Comparison of ENCODE assay signal across 10 mouse cellular contexts in the genomic region with DNA sequence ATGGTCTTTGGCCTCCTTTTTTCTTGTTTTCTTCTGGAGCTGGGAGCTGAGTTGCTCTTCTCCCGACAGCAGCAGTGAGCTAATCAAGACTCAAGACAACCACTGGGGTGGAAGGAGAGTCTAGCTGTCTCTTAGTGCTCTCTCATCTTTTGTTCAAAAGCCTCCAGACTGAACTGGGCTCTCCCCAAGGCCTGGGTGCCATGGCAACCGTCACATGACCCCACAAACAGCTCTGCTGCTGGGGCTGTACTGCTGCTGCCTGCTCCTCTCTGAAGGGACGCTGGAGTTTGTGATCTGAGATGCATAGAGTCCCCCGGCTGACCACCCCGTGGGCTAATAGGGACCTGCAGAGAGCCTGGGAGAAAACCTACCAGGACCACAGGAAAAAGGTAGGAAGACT. TPM values are rescaled to one million over a fixed set of nuclear protein-coding genes. Genes with fewer than 3 reads are reported as not detected.
DNase-seq lines count a peak whose midpoint lies in the region; TF ChIP-seq lines count a peak whose summit lies in the region.
"Had no signal": no experiment of that assay in that cellular context is flagged by ENCODE, and none has a peak within 500 bp of the region (broad histone marks: within the 10 kb centered on the region; RNA-seq: fewer than 3 reads in every experiment).

A gene (plus strand): TSS at position 222 of the 400 bp plus-strand sequence.

- 0 out of 2 replicates have a peak, but pooled peaks have one; percentile 12 for TF ChIP-seq CTCF in layer of hippocampus, adult 2 months (conservative IDR thresholded peaks at IDR 0.05)

- DNase-seq in spleen, postnatal 36 days (ENCODE audit: low spot score in 2 of 2): peak; percentile 40 to 52
- DNase-seq in spleen, postnatal 14 days (ENCODE audit: low spot score in 2 of 2): no peak
- peak; percentile 84 to 87 for DNase-seq in adrenal gland, postnatal 36 days
- DNase-seq in frontal cortex, postnatal 10 days (ENCODE audit: low spot score in 2 of 2): peak; percentile 44 to 69
- peak; percentile 73 to 74 for DNase-seq in layer of hippocampus, adult 2 months (ENCODE audit: low spot score in 2 of 2)
- DNase-seq in mesoderm, embryonic 11.5 days (ENCODE audit: low read depth, low spot score): peak; percentile 85
- DNase-seq in right cerebral cortex, postnatal 25 days: peak; percentile 67
- DNase-seq in urinary bladder, adult 2 months (ENCODE audit: low spot score): no peak

- H3K27ac ChIP-seq in layer of hippocampus, adult 2 months: peak within 1 kb of the TSS; percentile 74
- H3K27ac ChIP-seq: embryonic facial prominence, embryonic 13.5 days; macrophage had no signal

- H3K4me3 ChIP-seq in layer of hippocampus, adult 2 months: peak within 1 kb of the TSS; percentile 40
- H3K4me3 ChIP-seq: embryonic facial prominence, embryonic 13.5 days had no signal

RNA-seq across cellular contexts. Expression of the gene that starts here (rescaled TPM):
- total RNA-seq in adrenal gland, postnatal 36 days (2021): under 1 TPM in 1 of 2 experiments, not detected in 1; 0.20 TPM
- total RNA-seq in layer of hippocampus, adult 2 months (2021): 1 to 10 TPM; 3.1 to 3.2 TPM
- 0.11 and 0.27 TPM in 2 replicates for polyA plus RNA-seq in urinary bladder, adult 2 months (2012; rRNA removed)
- polyA plus RNA-seq: macrophage had no signal

Comparison
In these comparisons a context has a peak if more than half of its experiments do, and no peak if none do; other contexts are left out.
1. DNase-seq: peak in spleen, postnatal 36 days (2 of 2), frontal cortex, postnatal 10 days (2 of 2), layer of hippocampus, adult 2 months (2 of 2), mesoderm, embryonic 11.5 days (single experiment) and right cerebral cortex, postnatal 25 days (single experiment); none in spleen, postnatal 14 days (0 of 2) and urinary bladder, adult 2 months (single experiment).
2. Peak in DNase-seq in adrenal gland, postnatal 36 days; RNA of the gene not detected or under 1 TPM.